Mouse (Mus musculus) lung, embryonic 16.5 days (tissue): ENCODE measurements around the gene Prkce. TPM values are rescaled to one million over a fixed set of nuclear protein-coding genes. Genes with fewer than 3 reads are reported as not detected.
A peak's percentile ranks its signal among the peaks of the same experiment; 100 is the strongest.

Experiments used
- ATAC-seq: fragments of 200-750 bp; cut with Nextera tagmentation; 2 replicates; pipeline ENCODE4 v1.8.0; 2017; ENCODE audit warnings: low read depth, mild to moderate bottlenecking, moderate library complexity
- H3K27ac ChIP-seq: fragments of 300-500 bp; sonication (generic); 2 replicates; pipeline ENCODE4 v1.5.1; 2014; ENCODE audit warnings: mild to moderate bottlenecking, control low read depth, low read length
- H3K27me3 ChIP-seq: fragments of 300-500 bp; sonication (generic); 2 replicates; pipeline ENCODE4 v1.6.1; 2014; ENCODE audit warnings: low read depth, low read length, mixed read lengths; ENCODE audit not compliant: control insufficient read depth, insufficient read depth
- H3K36me3 ChIP-seq: fragments of 300-500 bp; sonication (generic); 2 replicates; pipeline ENCODE4 v1.6.1; 2014; ENCODE audit warnings: low read length; ENCODE audit not compliant: control insufficient read depth, insufficient read depth
- H3K4me1 ChIP-seq: fragments of 300-500 bp; sonication (generic); replicated peaks from 2 replicates; pipeline ENCODE4 v1.6.1; 2014; ENCODE audit warnings: low read length, mixed read lengths; ENCODE audit not compliant: control insufficient read depth, insufficient read depth
- H3K4me2 ChIP-seq: fragments of 300-500 bp; sonication (generic); 2 replicates; pipeline ENCODE4 v1.6.1; 2014; ENCODE audit warnings: low read depth, low read length, control low read depth
- H3K4me3 ChIP-seq: fragments of 300-500 bp; sonication (generic); 2 replicates; pipeline ENCODE4 v1.5.1; 2014; ENCODE audit warnings: mild to moderate bottlenecking, low read length, control low read depth
- H3K9ac ChIP-seq: fragments of 300-500 bp; sonication (generic); 2 replicates; pipeline ENCODE4 v1.6.1; 2014; ENCODE audit warnings: low read length, control low read depth
- H3K9me3 ChIP-seq: fragments of 300-500 bp; sonication (generic); 2 replicates; pipeline ENCODE4 v1.6.1; 2016; ENCODE audit warnings: low read length; ENCODE audit not compliant: control insufficient read depth
- WGBS: fragments of 180-500 bp; shearing (Covaris S2); extraction: QIAGEN DNeasy Blood & Tissue Kit; methylation state at CpG from one replicate; pipeline ENCODE4 v1.1.7; 2014; 5-methylcytosine and 5-hydroxymethylcytosine counted together
- polyA plus RNA-seq: library from polyadenylated mRNA; unstranded; fragments of >200 nt; fragmentation: Nextera tagmentation; extraction: Ambion mirVana; gene quantifications from 2 replicates; pipeline ENCODE4 v1.2.1, GENCODE M21; 2015

The Prkce gene
- polyA plus RNA-seq, 1 experiment from 2014 or later: 4.9 TPM

DNA sequence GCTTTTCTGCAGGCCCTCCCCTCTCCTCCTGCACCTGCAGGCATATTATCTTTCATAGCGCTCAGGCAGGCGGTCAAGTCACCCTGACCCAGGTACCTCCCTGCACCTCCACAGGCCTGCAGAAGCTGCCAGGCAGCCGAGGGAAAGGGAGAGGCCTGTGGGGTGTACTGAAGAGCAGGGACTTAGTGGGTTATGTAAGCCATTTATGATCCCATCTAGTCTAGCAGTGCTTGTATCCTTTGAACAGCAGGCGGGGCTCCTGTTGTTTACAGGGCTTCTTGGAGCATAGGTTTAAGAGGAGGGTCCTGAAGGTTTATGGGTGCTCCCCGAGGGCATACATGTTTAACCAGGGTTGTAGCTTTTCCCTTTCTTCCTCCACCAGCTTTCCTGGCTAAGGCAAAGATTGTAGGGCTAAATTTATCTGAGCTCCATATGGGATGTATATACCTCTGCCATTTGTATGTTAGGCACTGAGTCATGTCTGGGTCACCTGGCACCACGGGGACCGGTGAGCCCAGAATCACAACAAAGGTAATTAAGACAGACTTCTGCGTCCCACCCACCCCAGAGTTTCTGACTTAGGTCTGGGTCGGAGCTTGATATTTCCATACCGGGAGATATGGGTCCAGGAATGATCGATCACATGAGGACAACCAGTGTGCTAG lies 96.5 kb downstream of the Prkce start:
- no peak overlapping the region for H3K27ac ChIP-seq
- peaks cover 4% of the 10 kb centered on the region for H3K4me1 ChIP-seq
- H3K4me2 ChIP-seq: no peak overlapping the region
- no peak for ATAC-seq
- H3K27me3 ChIP-seq: no peaks in the 10 kb centered on the region
- no peak overlapping the region for H3K4me3 ChIP-seq
- H3K36me3 ChIP-seq: no peaks in the 10 kb centered on the region
- no peaks in the 10 kb centered on the region for H3K9me3 ChIP-seq
- 86% methylated on average over 11 of the region's 11 CpGs for WGBS
- H3K9ac ChIP-seq: no peak overlapping the region

DNA sequence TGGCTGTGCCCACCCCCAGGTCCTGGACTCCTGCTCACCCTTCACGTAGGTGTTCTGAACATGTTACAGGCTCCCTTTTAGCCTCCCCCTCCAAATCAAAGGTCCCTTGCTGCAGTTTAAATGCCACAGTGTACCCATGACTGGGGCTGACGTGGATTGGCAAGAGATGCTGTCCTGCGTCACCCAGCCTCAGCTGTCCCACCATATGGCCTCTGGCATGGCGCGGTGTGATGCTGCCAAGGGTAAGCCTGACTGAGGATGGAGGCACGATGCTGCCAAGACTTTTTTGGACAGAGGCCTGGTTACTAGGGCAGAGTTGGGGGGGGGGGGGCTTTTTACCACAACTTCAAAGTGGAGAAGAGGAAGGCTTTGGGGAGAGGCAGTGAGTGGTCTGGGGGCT lies 98.5 kb downstream of the Prkce start:
- no peak overlapping the region for H3K4me3 ChIP-seq
- H3K4me2 ChIP-seq: no peak overlapping the region
- peaks cover 5% of the 10 kb centered on the region for H3K4me1 ChIP-seq
- H3K36me3 ChIP-seq: no peaks in the 10 kb centered on the region
- no peaks in the 10 kb centered on the region for H3K9me3 ChIP-seq
- H3K27me3 ChIP-seq: no peaks in the 10 kb centered on the region
- no peak overlapping the region for H3K27ac ChIP-seq
- H3K9ac ChIP-seq: no peak overlapping the region
- 66% methylated on average over 6 of the region's 6 CpGs for WGBS
- ATAC-seq: no peak

DNA sequence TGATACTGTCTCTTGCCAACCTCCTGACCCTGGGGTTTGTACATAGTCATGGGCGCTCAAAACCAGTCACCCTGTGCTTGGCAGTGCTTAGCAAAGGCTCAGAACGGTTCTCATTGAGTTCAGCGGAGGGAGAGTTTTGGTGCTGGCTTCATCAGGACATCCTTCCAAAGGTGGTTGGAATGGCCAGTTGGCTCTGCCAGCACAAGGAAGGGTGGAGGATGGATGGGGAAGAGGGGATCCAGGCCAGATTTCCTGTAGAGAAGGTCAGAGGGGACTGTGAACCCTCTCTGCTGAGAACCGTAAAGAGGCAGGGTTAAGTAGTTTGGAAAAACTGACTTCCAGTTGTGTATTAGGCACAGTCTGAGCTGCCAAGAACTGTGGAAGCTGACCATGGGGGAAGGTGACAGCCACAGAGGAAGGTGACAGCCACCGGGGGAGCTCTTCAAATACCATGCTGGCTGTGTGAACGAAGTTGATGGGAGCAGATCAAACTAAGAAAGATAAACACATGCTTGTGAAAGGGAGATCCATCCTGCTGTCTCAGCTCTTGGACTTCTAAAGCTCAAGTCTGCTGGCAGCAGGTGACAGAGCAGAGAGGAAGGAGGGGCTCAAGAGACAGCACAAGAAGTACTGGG lies 99.7 kb downstream of the Prkce start:
- Histone ChIP-seq H3K9me3 (no peaks in the 10 kb centered on the region), H3K27ac (no peak overlapping the region), H3K27me3 (no peaks in the 10 kb centered on the region), H3K4me1 (peaks cover 9% of the 10 kb centered on the region), H3K4me2 (no peak overlapping the region), H3K36me3 (no peaks in the 10 kb centered on the region), H3K9ac (no peak overlapping the region), H3K4me3 (no peak overlapping the region)
- no peak for ATAC-seq
- WGBS: 51% methylated on average over 6 of the region's 6 CpGs

DNA sequence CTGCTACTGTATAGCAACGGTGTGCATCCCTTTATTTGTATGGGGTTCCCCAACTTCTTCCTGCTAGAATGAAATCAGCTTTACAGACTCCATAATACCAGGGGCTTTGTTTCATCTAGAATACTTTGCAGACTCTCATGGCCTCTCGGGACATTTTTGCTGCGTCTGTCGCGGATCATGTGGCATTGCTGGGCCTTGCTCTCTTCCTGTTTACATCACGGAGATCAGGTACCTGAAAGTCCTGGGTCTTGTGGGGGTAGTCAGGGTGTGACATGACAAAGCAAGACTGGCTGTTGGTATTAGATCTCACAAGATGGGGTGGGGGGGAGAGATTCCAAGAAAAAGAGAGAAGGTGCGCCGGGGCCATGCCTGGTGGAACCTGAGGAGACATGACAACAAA lies 102.1 kb downstream of the Prkce start:
- H3K9ac ChIP-seq: no peak overlapping the region
- WGBS: 83% methylated on average over 8 of the region's 8 CpGs
- no peak for ATAC-seq
- H3K9me3 ChIP-seq: no peaks in the 10 kb centered on the region
- H3K27me3 ChIP-seq: no peaks in the 10 kb centered on the region
- no peak overlapping the region for H3K4me3 ChIP-seq
- no peaks in the 10 kb centered on the region for H3K36me3 ChIP-seq
- peaks cover 19% of the 10 kb centered on the region for H3K4me1 ChIP-seq
- H3K4me2 ChIP-seq: no peak overlapping the region
- no peak overlapping the region for H3K27ac ChIP-seq

DNA sequence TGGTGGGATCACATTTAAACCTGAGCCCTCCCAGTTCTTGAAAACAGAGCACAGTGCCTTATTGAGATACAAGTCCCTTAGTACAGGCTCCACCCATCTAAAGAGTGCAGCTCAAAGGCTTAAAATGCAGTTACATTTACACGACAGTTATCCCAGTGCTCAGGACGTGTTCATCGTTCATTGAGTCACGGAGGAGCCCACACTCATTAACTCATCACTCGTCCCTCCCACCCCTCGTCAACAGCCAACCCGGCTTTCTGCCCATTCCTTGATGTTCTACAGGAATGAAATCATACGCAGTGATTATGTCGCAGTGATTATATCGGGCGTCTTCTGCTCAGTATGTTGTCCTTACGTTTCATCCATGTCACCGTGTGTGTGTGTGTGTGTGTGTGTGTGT lies 102.9 kb downstream of the Prkce start:
- Histone ChIP-seq H3K27ac (no peak overlapping the region), H3K9ac (no peak overlapping the region), H3K9me3 (no peaks in the 10 kb centered on the region), H3K27me3 (no peaks in the 10 kb centered on the region), H3K4me2 (no peak overlapping the region), H3K4me3 (no peak overlapping the region), H3K4me1 (peaks cover 19% of the 10 kb centered on the region), H3K36me3 (no peaks in the 10 kb centered on the region)
- 83% methylated on average over 13 of the region's 13 CpGs for WGBS
- no peak for ATAC-seq

DNA sequence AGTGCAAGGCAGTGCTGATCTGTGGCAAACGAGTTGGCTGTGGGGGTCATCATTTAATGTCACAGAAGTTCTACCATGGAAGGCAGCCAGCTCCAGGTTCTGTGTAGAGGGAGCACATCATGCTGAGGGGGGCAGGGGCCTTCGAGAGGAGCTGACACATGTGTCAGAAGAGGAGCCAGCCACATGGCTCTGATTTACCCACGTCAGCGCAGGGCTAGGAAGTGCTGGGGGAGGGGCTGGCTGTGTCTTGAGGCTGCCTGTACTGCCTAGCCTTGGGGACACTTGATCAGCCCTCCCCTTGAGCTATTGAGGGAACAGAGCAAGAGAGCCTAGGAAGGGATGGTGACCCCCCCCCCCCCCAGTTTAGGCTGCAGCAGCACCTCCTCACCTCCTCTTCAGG lies 103.7 kb downstream of the Prkce start:
- no peaks in the 10 kb centered on the region for H3K9me3 ChIP-seq
- H3K4me1 ChIP-seq: peaks cover 19% of the 10 kb centered on the region
- peak; percentile 69 for ATAC-seq
- no peak overlapping the region for H3K4me2 ChIP-seq
- no peak overlapping the region for H3K4me3 ChIP-seq
- WGBS: 16% methylated on average over 4 of the region's 4 CpGs
- no peaks in the 10 kb centered on the region for H3K36me3 ChIP-seq
- no peak overlapping the region for H3K27ac ChIP-seq
- no peaks in the 10 kb centered on the region for H3K27me3 ChIP-seq
- H3K9ac ChIP-seq: no peak overlapping the region

DNA sequence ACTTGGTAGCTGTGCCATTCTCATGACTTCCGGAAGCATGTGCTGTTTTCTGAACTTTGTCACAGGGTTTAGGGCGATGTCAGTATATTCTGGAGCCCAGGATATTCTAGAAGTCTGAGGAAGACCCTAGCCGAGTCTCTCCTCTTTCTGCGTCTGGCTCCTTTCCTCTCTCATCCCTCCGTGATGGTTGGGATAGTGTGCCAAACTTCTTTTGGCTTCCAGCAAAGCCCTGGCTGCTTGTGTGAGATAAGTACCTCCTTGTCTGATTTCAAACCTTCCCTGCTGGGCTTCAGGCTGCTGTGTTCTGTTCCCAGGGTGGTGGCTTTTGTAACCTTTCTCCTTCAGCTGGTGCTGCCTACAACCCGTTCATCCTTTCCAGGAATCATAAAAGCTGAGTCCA lies 105.4 kb downstream of the Prkce start:
- Histone ChIP-seq H3K4me2 (no peak overlapping the region), H3K9ac (no peak overlapping the region), H3K36me3 (no peaks in the 10 kb centered on the region), H3K4me3 (no peak overlapping the region), H3K27me3 (no peaks in the 10 kb centered on the region), H3K27ac (no peak overlapping the region), H3K9me3 (no peaks in the 10 kb centered on the region), H3K4me1 (peaks cover 29% of the 10 kb centered on the region)
- no peak for ATAC-seq
- WGBS: 42% methylated on average over 6 of the region's 6 CpGs

DNA sequence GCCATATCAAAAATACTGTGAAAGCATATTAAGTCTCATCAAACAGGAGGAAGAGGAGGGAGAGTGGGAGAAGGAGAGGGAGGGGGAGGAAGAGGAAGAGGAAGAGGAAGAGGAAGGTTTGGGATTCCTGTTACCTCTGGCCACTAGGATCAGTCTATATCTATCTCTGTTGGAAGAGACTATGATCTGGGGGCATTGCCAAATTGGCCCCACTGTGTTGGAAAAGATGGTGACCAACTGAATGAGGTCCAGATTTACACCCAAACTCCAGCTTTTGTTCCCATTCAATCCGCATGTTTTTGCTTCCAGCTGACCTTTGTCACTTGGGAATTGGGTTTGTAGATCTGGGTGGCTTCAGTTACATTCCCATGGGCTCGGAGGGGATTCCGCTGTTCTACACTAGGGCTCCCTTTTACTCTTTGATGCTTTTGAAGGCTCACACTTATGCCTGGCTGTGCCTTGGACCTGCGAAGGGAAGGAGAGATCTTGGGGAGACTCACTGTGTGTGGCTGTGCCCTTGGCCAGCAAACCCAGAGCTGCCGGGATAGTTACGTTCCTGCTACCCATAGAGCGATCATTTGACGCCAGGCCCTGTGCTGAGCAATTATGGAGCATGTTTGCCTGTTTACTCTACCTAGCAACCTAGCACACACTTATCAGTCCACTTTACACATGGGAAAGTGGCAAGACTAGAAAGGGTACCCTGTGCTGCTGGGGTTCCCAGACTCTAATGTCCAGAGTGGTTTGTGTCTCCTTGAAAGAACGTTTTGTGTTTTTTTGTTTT lies 106.2 kb downstream of the Prkce start:
- H3K4me3 ChIP-seq: no peak overlapping the region
- WGBS: 74% methylated on average over 9 of the region's 9 CpGs
- H3K4me2 ChIP-seq: no peak overlapping the region
- peaks cover 32% of the 10 kb centered on the region for H3K4me1 ChIP-seq
- no peaks in the 10 kb centered on the region for H3K27me3 ChIP-seq
- no peaks in the 10 kb centered on the region for H3K9me3 ChIP-seq
- no peaks in the 10 kb centered on the region for H3K36me3 ChIP-seq
- no peak overlapping the region for H3K9ac ChIP-seq
- no peak overlapping the region for H3K27ac ChIP-seq
- ATAC-seq: no peak

DNA sequence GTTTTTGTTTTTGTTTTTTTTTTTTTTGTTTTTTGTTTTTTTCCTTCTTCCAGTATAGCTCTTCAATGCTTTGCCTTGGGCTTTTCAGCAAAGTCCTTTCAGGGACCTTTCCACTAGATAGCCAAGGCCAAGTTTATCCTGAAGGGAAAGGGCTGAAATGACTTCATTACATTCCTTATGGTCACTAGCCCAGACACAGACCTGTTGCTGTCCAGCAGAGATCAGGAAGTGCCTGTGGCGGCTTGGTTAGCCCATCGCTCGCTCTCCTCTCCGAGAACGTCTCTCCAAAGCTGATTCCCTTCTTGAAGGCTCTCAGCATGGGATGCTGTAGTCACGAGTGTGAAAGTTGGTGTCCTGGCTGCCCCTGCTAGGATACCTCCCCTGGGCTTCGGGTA lies 106.8 kb downstream of the Prkce start:
- no peaks in the 10 kb centered on the region for H3K27me3 ChIP-seq
- H3K36me3 ChIP-seq: no peaks in the 10 kb centered on the region
- no peak overlapping the region for H3K27ac ChIP-seq
- no peak overlapping the region for H3K4me2 ChIP-seq
- H3K9me3 ChIP-seq: no peaks in the 10 kb centered on the region
- H3K9ac ChIP-seq: no peak overlapping the region
- no peak overlapping the region for H3K4me3 ChIP-seq
- H3K4me1 ChIP-seq: peaks cover 32% of the 10 kb centered on the region
- ATAC-seq: no peak
- WGBS: 60% methylated on average over 7 of the region's 7 CpGs
